Mouse (Mus musculus) G1E (cell line): Measurements from ENCODE around the gene Rptor. TPM values are rescaled to one million over a fixed set of nuclear protein-coding genes. Genes with fewer than 3 reads are reported as not detected.

Experiments used
- ATAC-seq: 2 replicates; pipeline ENCODE4 v1.8.0; 2016; ENCODE audit warnings: mild to moderate bottlenecking; ENCODE audit not compliant: insufficient number of reproducible peaks, poor library complexity, low FRiP score, severe bottlenecking; ENCODE audit errors: extremely low read depth
- DNase-seq: peaks from one replicate; pipeline ENCODE4 v3.0.0; 2012; ENCODE audit warnings: low spot score
- H3K27me3 ChIP-seq: 2 replicates; pipeline ENCODE4 v1.6.1; 2012; ENCODE audit warnings: mild to moderate bottlenecking, low read length, inconsistent platforms; ENCODE audit not compliant: insufficient read depth
- H3K36me3 ChIP-seq: replicated peaks from 2 replicates; pipeline ENCODE3; 2012; ENCODE audit warnings: mild to moderate bottlenecking, inconsistent platforms
- H3K4me1 ChIP-seq: 2 replicates; pipeline ENCODE4 v1.6.1; 2012; ENCODE audit warnings: low read depth, low read length, inconsistent platforms, mixed read lengths; ENCODE audit not compliant: insufficient read depth
- H3K4me3 ChIP-seq: 2 replicates; pipeline ENCODE4 v1.5.1; 2012; ENCODE audit warnings: low read depth, mild to moderate bottlenecking, inconsistent platforms, low read length, moderate library complexity, mixed read lengths
- H3K9me3 ChIP-seq: replicated peaks from 2 replicates; pipeline ENCODE4 v1.6.1; 2012; ENCODE audit warnings: inconsistent platforms
- CTCF ChIP-seq: IDR thresholded peaks from 2 replicates; pipeline ENCODE4 v1.5.1; 2012; ENCODE audit warnings: low read depth, low read length, inconsistent platforms, mixed read lengths
- GATA1 ChIP-seq: IDR thresholded peaks from 2 replicates; pipeline ENCODE4 v1.6.1; 2012; ENCODE audit warnings: borderline replicate concordance, low read length, inconsistent platforms, mixed read lengths
- GATA2 ChIP-seq: IDR thresholded peaks from 2 replicates; pipeline ENCODE4 v1.6.1; 2012; ENCODE audit warnings: low read depth, low read length, inconsistent platforms, borderline replicate concordance
- POLR2AphosphoS5 ChIP-seq: IDR thresholded peaks from 2 replicates; pipeline ENCODE4 v1.6.1; 2012; ENCODE audit warnings: low read depth, low read length, inconsistent platforms; ENCODE audit not compliant: insufficient replicate concordance
- TAL1 ChIP-seq: conservative IDR thresholded peaks from 2 replicates; pipeline ENCODE4 v1.6.1; 2012; ENCODE audit warnings: low read depth, low read length, inconsistent platforms, mixed read lengths
- polyA plus RNA-seq: library from polyadenylated mRNA; stranded (reverse); fragments of >175 nt; gene quantifications from 2 replicates; pipeline ENCODE4 v1.2.3, GENCODE M21; 2012
- total RNA-seq, 2 experiments: library from RNA; stranded (forward) in 1 of 2; stranded (reverse) in 1 of 2; fragments of 200-1000 nt in 1 of 2; fragments of >200 nt in 1 of 2; fragmentation: Nextera tagmentation in 1 of 2; gene quantifications; 2 replicates each; pipeline ENCODE4 v1.2.3; 2014 to 2017

The Rptor gene
- total and polyA plus RNA-seq, 3 experiments, result 17.9 to 51.9 (median 46.5) TPM

DNA sequence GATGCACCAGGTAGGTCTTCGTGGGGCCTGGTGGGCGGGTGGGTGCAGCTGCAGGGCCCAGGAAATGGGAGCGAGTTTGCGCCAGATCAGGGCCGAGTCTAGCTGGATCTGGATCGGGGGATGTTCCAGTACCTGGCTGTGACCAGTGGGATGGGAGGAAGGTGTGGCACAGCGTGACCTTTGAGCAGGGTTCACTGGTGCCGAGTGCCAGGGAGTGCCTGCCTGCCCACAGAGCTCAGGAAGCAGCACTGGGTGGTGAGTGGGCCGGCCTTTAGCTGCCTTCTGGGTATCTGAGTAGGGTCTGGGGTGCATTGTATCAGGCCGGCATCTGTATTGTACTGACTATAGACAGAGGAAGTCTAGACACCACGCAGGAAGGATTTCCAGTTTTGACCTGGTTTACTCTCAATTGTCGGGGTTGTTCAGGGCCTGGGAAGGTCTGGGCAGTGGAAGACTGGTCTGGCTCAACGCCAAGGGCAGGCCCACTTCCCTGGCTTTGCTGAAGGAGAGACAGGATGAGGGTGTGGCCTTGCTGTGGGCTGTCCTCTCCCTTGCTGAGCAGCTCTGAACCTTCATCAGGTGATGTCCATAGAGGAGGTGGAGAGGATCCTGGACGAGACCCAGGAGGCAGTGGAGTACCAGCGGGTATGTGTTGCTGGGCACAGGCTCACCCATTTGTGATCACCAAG, 313.5 kb downstream of the Rptor start:
- TF ChIP-seq POLR2AphosphoS5 (no peak), TAL1 (no peak), CTCF (no peak), GATA2 (no peak), GATA1 (no peak)
- DNase-seq, result no peak
- ATAC-seq, result no peak
- Histone ChIP-seq H3K4me3 (no peak overlapping the region; the same call in 1 of the 2 replicates), H3K4me1 (peaks cover 35% of the 10 kb centered on the region), H3K36me3 (peaks cover 60% of the 10 kb centered on the region), H3K27me3 (no peaks in the 10 kb centered on the region), H3K9me3 (no peaks in the 10 kb centered on the region)

DNA sequence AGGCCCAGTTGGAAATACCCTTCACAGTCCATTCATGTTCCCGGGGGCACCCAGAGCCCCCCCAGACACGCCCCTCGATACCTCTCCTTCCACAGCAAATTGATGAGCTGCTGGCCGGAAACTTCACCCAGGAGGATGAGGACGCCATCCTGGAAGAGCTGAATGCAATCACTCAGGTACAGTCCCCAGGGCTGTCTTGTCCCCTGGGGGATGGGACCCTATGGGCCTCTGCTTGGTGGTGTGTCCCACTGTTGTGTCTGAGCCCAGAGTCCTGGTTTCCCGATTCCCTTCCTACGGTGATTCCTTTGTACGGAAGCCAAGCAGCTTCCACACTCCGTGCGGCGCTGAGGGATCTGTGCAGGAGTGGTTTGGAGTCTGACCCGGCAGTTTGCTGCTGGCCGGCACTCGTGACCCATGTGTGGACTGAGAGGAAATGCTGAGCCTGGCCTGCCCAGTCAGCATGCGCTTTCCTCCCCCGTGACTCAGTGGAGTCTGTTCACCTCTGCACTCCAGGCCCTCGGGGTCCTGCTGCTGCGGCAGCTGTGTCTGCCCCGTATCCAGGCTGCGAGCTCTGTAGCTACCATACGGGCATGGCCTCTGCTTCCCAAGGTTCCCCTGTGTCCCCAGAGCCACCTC, 314.2 kb downstream of the Rptor start:
- H3K9me3 ChIP-seq, result no peaks in the 10 kb centered on the region
- DNase-seq (no peak), ATAC-seq (no peak)
- peaks cover 1% of the 10 kb centered on the region; the same call in 1 of the 2 replicates for H3K27me3 ChIP-seq
- no peak overlapping the region for H3K4me3 ChIP-seq
- TF ChIP-seq TAL1, result no peak
- TF ChIP-seq CTCF, result no peak
- TF ChIP-seq POLR2AphosphoS5, result no peak
- TF ChIP-seq GATA2, result no peak
- no peak for TF ChIP-seq GATA1
- peaks cover 35% of the 10 kb centered on the region for H3K4me1 ChIP-seq
- peaks cover 60% of the 10 kb centered on the region for H3K36me3 ChIP-seq

GRCm38 (mm10) chr11:119918521-119918920, 315.8 kb downstream of the Rptor start:
- Histone ChIP-seq H3K36me3 (peaks cover 60% of the 10 kb centered on the region), H3K4me3 (no peak overlapping the region), H3K9me3 (no peaks in the 10 kb centered on the region), H3K4me1 (peaks cover 26% of the 10 kb centered on the region), H3K27me3 (peaks cover 8% of the 10 kb centered on the region; the same call in 1 of the 2 replicates)
- DNase-seq (no peak), ATAC-seq (no peak)
- no peak for TF ChIP-seq POLR2AphosphoS5
- no peak for TF ChIP-seq CTCF
- no peak for TF ChIP-seq GATA2
- TF ChIP-seq GATA1, result no peak
- no peak for TF ChIP-seq TAL1

DNA sequence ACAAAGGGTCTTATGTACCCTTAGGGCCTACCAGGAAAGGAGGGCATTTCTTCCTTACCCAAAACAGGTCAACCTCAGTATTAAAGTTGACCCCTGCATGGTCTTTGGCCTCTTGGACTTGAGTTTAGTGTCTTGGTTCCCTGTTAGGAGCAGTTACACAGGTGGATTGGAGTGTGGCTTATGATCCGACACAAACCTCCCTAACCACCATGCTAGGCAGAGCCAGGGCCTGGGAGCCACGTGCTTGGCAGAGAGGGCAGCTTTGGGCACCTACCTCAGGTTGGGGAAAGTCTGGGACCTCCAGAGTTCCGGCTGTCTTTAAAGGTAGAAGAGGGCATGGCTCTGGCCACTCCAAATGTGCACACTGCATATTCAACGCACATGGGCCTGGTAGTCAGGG, 316.7 kb downstream of the Rptor start:
- H3K27me3 ChIP-seq, result peaks cover 8% of the 10 kb centered on the region; the same call in 1 of the 2 replicates
- H3K4me3 ChIP-seq, result no peak overlapping the region
- DNase-seq (no peak), ATAC-seq (no peak)
- TF ChIP-seq CTCF, result no peak
- no peak for TF ChIP-seq POLR2AphosphoS5
- TF ChIP-seq GATA2, result no peak
- no peak for TF ChIP-seq GATA1
- no peak for TF ChIP-seq TAL1
- peaks cover 22% of the 10 kb centered on the region for H3K4me1 ChIP-seq
- no peaks in the 10 kb centered on the region for H3K9me3 ChIP-seq
- peaks cover 60% of the 10 kb centered on the region for H3K36me3 ChIP-seq

DNA sequence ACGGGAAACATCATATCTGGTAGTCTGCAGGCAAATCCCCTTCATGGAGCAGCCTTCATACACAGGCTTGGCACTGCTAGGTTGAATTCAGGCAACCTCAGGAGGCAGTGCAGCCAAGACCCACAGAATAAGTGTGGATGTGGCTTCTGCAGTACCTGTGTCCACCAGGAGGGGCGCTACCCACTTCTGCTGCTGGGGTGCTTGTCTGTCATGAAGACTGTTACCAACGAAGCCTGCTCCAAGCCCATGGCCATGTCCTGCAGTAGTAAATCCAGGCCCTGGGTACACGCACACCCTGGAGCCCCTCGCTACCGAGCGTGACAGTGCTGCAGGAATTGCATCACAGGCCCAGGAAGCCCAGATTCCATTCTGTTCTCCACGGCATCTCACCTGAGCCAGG, 317.2 kb downstream of the Rptor start:
- DNase-seq, result peak; percentile 57
- ATAC-seq, result peak; percentile 28; the same call in 1 of the 2 replicates

GRCm38 (mm10) chr11:119920668-119921067, 318.0 kb downstream of the Rptor start:
- Histone ChIP-seq H3K4me3 (no peak overlapping the region), H3K4me1 (peaks cover 10% of the 10 kb centered on the region), H3K27me3 (peaks cover 17% of the 10 kb centered on the region), H3K36me3 (peaks cover 51% of the 10 kb centered on the region), H3K9me3 (no peaks in the 10 kb centered on the region)
- TF ChIP-seq CTCF (no peak), GATA2 (no peak), TAL1 (no peak), POLR2AphosphoS5 (no peak), GATA1 (no peak)
- ATAC-seq (no peak), DNase-seq (no peak)

More for the DNA sequence above, 317.2 kb downstream of the Rptor start:
- Histone ChIP-seq H3K9me3 (no peaks in the 10 kb centered on the region), H3K36me3 (peaks cover 59% of the 10 kb centered on the region), H3K27me3 (peaks cover 11% of the 10 kb centered on the region; the same call in 1 of the 2 replicates), H3K4me1 (peaks cover 17% of the 10 kb centered on the region), H3K4me3 (no peak overlapping the region)
- TF ChIP-seq POLR2AphosphoS5, result no peak
- peak; percentile 95 for TF ChIP-seq CTCF
- TF ChIP-seq GATA1, result no peak
- TF ChIP-seq GATA2, result no peak
- TF ChIP-seq TAL1, result no peak
